Mouse (Mus musculus): ENCODE measurements around the gene Lcorl. TPM values are rescaled to one million over a fixed set of nuclear protein-coding genes. Genes with fewer than 3 reads are reported as not detected.
A peak's percentile ranks its signal among the peaks of the same experiment; 100 is the strongest.

The Lcorl gene
- total RNA-seq, 2 experiments from 2014 or later, result 5.4 to 6.3 TPM

DNA sequence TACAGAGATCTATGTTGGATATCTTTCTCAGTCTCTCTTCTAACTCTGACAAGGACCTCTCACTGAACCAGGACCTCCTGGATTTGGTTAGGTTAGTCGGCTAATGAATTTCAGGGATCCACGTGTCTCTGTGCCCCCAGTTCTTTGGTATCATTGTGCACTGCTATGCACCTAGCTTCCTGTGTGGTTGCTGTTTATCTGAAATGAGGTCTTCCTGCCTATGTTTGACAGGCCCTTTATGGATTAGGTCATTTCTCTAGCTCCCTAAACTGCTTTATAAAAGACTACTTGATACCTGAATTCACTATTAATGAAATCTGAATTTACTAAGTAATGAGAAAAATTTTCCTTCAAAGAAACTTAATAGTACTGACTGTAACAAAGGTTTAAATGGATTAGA, 166.6 kb downstream of the Lcorl start:
- intact Hi-C loops (cut with DNase I), result no loop called here
- DNase-seq, result no peak
- H3K4me3 ChIP-seq, result no peak overlapping the region
- no peak overlapping the region for H3K27ac ChIP-seq
- no peak for TF ChIP-seq CTCF (IDR thresholded peaks at IDR 0.05)

DNA sequence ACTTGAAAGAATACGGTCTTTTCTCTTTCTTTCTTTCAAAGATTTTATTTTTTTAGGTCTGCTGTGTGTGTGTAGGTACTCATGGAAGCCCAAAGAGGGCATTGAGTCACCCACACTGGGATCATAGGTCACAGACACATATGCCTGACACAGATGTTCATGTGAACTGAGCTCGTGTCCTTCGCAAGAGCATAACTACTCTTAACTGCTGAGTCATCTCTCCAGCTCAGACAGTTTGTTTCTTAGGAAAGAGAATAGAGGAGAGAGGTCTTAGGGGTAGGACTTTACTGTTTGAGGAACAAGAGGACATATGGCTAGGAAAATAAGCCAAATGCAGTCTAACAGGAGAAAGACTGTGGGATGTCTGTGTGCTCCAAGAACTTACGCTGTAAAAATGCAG, 168.3 kb downstream of the Lcorl start:
- intact Hi-C loops (cut with DNase I), result no loop called here
- TF ChIP-seq CTCF (IDR thresholded peaks at IDR 0.05), result no peak
- H3K27ac ChIP-seq, result no peak overlapping the region

DNA sequence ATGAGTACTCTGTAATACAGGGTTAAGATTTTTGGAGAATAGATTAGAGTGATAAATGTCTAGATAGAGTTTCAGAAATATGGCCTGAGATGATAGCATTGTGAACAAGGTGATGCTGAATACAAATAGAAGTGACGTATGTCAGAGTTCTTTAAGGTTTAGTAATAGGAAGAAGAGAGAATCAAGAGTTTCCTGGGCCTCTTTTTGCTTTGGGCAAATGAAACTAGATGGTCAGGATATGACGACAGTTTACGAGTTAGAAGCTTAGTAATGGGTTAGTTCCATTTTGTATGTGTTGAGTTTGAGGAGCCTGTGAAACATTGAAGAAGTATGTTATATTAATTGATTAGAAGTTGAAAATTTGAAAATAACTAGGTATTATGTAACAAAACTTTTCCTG, 171.2 kb downstream of the Lcorl start:
- Histone ChIP-seq H3K27ac (no peak overlapping the region), H3K4me3 (no peak overlapping the region)
- no peak for DNase-seq
- TF ChIP-seq CTCF (IDR thresholded peaks at IDR 0.05), result no peak
- intact Hi-C loops (cut with DNase I), result no loop called here

More for the DNA sequence above, 168.3 kb downstream of the Lcorl start:
- no peak overlapping the region for H3K4me3 ChIP-seq
- DNase-seq, result no peak

DNA sequence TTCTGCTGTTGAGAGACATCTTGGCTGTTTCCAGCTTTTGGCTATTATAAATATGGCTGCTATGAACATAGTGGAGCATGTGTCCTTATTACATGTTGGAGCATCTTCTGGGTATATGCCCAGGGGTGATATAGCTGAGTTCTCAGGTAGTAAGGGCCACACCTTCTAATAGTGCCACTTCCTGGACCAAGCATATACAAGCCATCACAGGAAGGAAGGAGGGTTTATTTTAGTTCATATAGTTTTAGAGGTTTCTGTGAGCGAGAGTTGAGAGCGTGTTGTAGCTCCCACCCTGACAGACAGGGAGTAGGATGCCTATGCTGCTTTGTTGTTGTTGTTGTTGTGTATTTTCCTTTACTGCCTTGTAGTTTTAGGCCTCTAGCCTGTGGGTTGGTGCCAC, 172.2 kb downstream of the Lcorl start:
- intact Hi-C loops (cut with DNase I), result no loop called here
- no peak for TF ChIP-seq CTCF (IDR thresholded peaks at IDR 0.05)
- no peak overlapping the region for H3K27ac ChIP-seq
- no peak overlapping the region for H3K4me3 ChIP-seq
- DNase-seq, result no peak

DNA sequence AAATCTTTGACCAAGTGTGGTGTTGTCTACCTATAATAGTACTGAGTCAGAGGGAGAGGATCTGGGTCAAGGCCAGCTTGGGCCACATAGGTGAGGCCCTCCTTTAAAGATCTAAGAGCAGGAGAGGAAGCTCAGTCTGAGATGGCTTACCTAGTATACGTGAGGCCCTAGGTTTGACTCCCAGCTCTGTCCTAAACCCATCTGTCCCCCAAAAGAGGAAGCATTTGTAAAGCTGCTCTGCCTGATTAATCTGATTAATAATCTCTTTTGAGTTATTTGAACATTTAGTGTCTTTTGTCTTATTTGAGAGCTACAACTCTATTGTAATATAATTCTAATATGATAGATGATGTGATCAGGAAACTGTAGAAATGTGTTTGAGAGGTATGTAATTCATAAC, 174.0 kb downstream of the Lcorl start:
- H3K4me3 ChIP-seq, result no peak overlapping the region
- TF ChIP-seq CTCF (IDR thresholded peaks at IDR 0.05), result no peak
- intact Hi-C loops (cut with DNase I), result no loop called here
- no peak for DNase-seq
- H3K27ac ChIP-seq, result no peak overlapping the region

DNA sequence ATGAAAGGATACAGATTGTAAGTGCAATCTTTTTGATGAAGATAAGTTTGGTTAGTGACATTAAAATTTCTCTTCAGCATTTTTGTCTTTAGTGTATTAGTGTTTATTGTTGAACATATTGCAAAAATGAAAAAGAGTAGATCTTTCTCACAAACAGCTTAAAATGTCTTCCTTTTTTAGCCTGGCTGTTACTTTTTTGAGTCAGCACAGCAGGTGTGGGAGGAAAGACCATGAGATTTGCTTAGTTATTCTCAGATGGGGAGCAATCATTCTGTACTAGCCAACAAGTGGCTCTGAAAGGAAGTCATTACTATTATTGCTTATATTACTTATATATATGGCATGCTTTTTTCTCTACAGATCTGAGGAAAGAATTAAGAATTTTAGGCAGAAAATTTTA, 177.5 kb downstream of the Lcorl start:
- Histone ChIP-seq H3K4me3 (no peak overlapping the region), H3K27ac (no peak overlapping the region)
- no peak for DNase-seq
- no peak for TF ChIP-seq CTCF (IDR thresholded peaks at IDR 0.05)
- intact Hi-C loops (cut with DNase I), result loop anchor here (10.0 kb wide), 1 partner anchor 175 kb away; the partner anchor contains the start of gene Lcorl

DNA sequence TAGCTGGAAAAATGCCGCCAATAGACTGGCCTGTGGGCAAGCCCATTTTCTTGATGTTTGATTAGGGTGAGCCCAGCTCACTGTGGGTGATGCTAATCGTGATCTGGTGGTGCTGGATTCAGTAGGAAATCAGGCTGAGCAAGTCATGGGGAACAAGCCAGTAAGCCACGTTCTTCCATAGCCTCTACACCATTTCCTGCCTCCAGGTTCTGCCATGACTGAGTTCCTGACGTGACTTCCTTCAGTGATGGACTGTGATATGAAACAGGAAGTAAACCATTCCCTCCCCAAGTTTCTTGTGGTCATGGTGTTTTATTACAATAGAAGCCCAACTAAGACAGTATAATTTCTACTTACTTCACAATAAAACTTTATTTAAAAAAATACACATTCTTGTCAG, 179.8 kb downstream of the Lcorl start:
- no peak overlapping the region for H3K27ac ChIP-seq
- no peak for TF ChIP-seq CTCF (IDR thresholded peaks at IDR 0.05)
- intact Hi-C loops (cut with DNase I), result loop anchor here (10.0 kb wide), 1 partner anchor 177 kb away; the partner anchor contains the start of gene Lcorl
- H3K4me3 ChIP-seq, result no peak overlapping the region
- DNase-seq, result no peak

DNA sequence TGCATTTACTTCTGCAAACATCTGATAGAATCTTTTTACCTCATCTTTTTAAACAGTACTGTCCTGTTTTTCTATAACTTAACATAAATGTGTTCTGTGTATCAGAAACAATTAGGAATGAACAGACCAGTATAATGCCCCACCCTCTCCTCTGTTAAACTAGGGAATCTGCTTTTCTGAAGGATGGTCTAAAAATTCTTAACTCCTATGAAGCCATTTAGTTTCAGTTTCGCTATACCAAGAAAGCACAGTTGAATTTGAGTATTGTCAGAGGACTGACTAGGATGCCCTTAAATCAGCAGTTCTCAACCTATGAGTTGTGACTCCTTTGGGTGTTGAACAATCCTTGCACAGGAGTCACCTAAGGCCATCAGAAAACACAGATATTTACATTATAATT, 182.4 kb downstream of the Lcorl start:
- intact Hi-C loops (cut with DNase I), result loop anchor here (10.0 kb wide), 1 partner anchor 180 kb away; the partner anchor contains the start of gene Lcorl
- no peak overlapping the region for H3K27ac ChIP-seq
- TF ChIP-seq CTCF (IDR thresholded peaks at IDR 0.05), result no peak
- DNase-seq, result no peak
- no peak overlapping the region for H3K4me3 ChIP-seq

DNA sequence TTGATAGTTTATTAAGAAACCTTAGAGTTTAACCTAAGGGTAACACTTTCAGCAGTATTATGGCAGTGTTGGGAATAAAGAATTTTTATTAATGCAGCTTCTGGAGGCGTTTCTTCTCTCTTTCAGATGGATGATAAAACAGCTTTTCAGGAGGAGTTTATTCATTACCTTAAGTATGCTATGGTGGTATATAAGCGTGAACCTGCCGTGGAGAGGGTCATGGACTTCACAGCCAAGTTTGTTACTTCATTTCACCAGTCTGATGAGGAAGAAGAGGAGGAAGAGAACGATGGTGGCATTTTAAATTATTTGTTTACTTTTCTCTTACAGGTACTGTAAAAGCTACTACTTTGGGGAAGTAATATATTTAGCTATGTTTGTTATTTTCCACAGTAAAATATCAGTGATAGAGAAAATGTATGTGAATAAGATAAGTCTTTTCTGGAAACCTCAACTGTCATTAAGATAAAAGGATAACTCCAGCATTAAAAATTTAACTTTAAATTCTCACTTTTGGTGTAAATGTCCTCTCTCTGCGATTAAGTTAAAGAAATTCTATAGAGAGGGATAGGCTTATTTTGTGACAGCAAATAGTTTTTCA, 186.4 kb downstream of the Lcorl start:
- no peak overlapping the region for H3K4me3 ChIP-seq
- DNase-seq, result no peak
- intact Hi-C loops (cut with DNase I), result loop anchor here (10.0 kb wide), 1 partner anchor 184 kb away; the partner anchor contains the start of gene Lcorl
- no peak overlapping the region for H3K27ac ChIP-seq
- TF ChIP-seq CTCF (IDR thresholded peaks at IDR 0.05), result no peak

DNA sequence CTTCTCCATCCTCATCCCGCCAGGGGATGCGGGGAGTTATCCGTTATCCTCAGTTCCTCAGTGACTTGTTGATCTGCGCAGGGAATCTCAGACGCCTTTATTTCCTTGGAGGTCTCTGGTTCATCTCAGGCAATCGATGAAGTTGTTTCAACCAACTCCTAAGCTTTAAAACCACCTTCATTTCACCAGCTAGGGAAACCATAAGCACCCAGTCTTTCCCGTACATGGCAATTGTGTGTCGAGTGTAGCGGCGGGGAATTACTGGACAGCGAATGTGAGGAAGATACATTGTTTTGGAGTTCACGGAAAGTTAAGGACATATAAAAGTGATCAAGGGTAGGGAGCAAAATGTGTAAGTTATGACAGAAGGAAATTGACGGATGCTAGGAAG, 187.1 kb downstream of the Lcorl start:
- TF ChIP-seq CTCF (IDR thresholded peaks at IDR 0.05), result no peak
- no peak for DNase-seq
- peak overlapping the region; percentile 78 for H3K4me3 ChIP-seq
- intact Hi-C loops (cut with DNase I), result loop anchor here (10.0 kb wide), 1 partner anchor 185 kb away; the partner anchor contains the start of gene Lcorl
- H3K27ac ChIP-seq, result no peak overlapping the region

DNA sequence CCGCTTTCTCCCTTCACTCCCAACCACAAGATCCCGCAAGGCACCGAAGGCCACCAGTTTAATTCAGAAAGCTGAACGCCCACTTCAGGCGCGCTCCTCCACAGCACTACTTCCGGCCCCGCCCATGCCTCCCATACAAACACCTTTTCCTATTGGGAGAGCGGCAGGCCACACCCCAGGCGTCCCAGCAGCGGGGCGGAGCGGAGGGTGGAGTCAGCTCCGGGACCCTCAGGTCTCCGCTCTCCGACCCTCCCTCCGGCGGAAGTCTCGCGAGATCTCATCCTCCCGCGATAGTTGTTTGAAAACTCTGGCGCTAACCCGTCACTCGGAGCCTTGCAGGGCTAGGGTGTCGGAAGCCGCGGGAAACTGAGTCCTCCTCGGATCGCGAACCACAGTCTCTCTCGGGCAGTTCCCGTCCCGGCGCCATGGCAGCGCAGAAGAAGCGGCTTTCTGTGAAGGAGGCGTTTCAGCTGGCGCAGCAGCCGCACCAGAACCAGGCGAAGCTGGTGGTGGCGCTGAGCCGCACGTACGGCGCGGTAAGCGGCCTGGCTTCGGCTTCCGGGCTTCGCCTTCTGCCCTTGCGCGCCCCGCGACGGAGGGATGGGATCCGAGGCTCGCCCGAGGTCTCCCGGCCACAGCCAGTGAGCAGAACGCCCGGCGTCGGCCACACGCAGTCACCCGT, 187.7 kb downstream of the Lcorl start, which contains the start of gene Ncapg:
Ncapg (plus strand) TSS at position 322 of the 682 bp plus-strand sequence.
- Histone ChIP-seq H3K27ac (peak within 1 kb of the TSS; percentile 84), H3K4me3 (peak within 1 kb of the TSS; percentile 78)
- DNase-seq, result peak; percentile 99
- intact Hi-C loops (cut with DNase I), result loop anchor here (2.0 to 10.0 kb wide), 4 partner anchors 135 to 195 kb away; partner anchors contain the start of genes Lcorl and Med28
- TF ChIP-seq CTCF (IDR thresholded peaks at IDR 0.05), result no peak

DNA sequence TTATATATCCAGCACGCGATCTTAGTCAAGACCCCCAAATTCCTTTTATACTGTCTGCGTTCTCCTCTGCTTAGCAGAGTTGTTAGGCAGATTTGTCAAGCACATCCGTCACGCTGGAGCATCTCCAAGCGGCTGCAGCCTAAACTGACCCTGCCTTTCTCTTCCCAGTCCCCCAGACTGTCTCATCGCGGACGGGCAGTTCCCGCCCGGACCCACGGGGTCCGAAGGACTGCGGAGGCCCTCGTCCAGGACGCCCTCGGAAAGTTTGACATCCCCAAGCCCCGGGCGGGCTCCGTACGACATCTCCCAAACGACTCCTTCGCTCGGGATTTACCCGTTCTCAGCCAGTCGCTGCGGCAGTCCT, 188.2 kb downstream of the Lcorl start:
- intact Hi-C loops (cut with DNase I), result loop anchor here (2.0 to 5.0 kb wide), 3 partner anchors 134 to 194 kb away; partner anchors contain the start of gene Med28
- Histone ChIP-seq H3K27ac (peak overlapping the region; percentile 84), H3K4me3 (peak overlapping the region; percentile 78)
- no peak for TF ChIP-seq CTCF (IDR thresholded peaks at IDR 0.05)
- no peak for DNase-seq

DNA sequence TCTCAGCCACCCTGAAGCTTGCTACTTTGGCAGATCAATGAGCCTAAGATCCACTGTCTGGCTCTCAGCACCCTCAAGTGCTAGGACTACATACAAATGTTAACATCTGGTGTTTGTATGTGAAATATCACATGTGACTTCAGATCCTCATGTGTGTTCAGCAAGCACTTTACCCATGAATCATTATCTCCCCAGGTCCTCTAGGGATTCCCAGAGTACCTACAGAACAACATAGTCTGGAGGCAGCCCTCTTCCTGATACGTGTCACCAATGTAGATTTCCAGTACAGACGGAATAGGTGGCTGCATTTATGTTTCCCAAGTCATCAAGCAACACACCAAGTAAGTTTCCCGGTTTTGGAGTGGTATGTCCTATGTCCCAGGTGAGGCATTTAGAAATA, 188.6 kb downstream of the Lcorl start:
- TF ChIP-seq CTCF (IDR thresholded peaks at IDR 0.05), result no peak
- DNase-seq, result no peak
- Histone ChIP-seq H3K27ac (peak overlapping the region; percentile 84), H3K4me3 (peak overlapping the region; percentile 78)
- intact Hi-C loops (cut with DNase I), result loop anchor here (2.0 to 5.0 kb wide), 3 partner anchors 134 to 194 kb away; partner anchors contain the start of gene Med28

Measured in gastrocnemius, adult 2 months (tissue).